Mouse (Mus musculus): ENCODE data around the gene Mavs. TPM values are rescaled to one million over a fixed set of nuclear protein-coding genes. Genes with fewer than 3 reads are reported as not detected.

The Mavs gene
- polyA plus RNA-seq, 1 experiment from 2014 or later, result 19.1 TPM

DNA sequence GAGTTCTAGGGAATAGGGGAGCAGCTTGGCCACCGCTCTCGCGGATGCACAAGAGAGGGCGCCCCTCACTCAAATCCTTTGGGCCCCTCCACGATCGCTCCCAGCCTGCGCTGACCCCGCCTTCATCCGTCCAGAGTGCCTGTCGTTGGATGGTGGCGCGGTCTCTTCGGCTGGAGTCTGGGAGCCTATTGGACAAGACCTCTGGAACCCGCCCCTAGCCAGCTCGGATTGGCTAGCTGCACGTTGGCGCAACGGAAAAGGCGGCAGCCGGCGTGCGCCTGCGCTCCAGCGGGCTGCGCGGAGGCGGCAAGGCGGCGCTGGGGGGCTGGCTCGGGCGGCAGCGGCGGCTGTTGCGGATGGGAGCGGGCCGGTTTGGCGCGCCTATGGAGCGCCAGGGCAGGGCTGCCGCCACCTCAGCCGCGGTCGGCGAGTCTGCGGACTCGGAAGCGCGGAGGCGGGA, 28.4 kb downstream of the Mavs start, which contains the start of gene Pank2:
TSS of gene Pank2 (plus strand) at position 283 of the 460 bp plus-strand sequence.
- Histone ChIP-seq H3K9me3 (ENCODE audit: control insufficient read depth, low read length) (no peaks in the 10 kb centered on the region), H3K27me3 (replicated peaks; ENCODE audit: control insufficient read depth, insufficient read depth, low read length) (no peaks in the 10 kb centered on the region), H3K9ac (ENCODE audit: low read length) (peak within 1 kb of the TSS; percentile 94), H3K4me2 (ENCODE audit: low read length) (peak within 1 kb of the TSS; percentile 98), H3K4me3 (ENCODE audit: low read depth, low read length) (peak within 1 kb of the TSS; percentile 83), H3K4me1 (replicated peaks; ENCODE audit: control insufficient read depth, insufficient read depth, low read length) (peaks cover 26% of the 10 kb centered on the region), H3K27ac (ENCODE audit: low read depth) (peak within 1 kb of the TSS; percentile 99), H3K36me3 (ENCODE audit: control insufficient read depth, insufficient read depth, low read length) (no peaks in the 10 kb centered on the region)
- DNase-seq (ENCODE audit: low spot score), result peak; percentile 94
- ATAC-seq (replicated peaks; ENCODE audit: low FRiP score, low TSS enrichment, low read depth), result peak; percentile 100
- under 1% methylated on average over 46 of the region's 49 CpGs for WGBS

DNA sequence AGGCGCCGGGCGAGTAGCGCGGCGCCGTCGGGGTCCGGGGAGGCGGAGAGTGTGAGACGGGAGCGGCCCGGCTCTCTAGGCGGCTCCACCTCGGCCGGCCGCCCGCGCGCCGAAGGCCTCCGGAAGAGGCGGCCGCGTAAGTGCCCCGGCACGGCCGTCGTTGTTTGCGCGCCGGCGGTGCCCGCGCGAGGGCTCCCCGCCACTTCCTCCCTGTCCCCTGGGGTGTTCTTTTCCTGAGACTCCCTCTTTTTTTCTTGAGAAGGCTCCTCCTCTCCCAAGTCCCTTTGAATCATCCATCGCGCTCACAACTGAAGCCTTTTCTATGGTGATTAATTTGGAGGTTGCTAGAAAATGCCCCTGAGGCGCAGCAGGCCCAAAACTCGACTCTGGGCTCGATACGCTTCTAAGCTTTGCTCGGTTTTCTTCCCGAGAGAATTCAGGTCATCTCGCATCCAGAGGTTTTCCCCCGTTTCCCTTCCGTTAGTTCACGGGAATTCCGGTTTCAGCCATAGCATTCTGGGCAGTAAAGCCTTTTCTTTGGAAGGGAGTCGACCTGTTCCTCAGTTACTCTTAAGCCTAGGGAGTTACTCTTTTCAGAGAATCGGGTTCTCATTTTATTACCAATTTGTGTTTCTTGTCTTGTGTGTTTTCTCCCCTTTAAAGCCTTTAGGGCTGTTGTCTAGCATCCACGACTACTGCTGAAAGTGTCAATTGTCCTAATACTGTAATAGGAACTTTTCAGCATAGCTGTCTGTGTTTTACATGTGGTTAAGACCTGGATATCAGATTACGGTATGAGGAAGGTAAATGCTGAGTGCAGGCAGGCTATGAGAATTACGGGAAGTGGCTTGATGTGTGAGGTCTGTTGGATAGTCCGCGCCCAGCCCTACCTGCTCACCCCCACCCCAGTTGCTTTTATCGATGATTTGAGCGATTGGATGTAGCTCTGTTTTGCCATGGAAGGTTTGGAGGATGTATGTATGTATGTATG, 29.1 kb downstream of the Mavs start:
- ATAC-seq (replicated peaks; ENCODE audit: low FRiP score, low TSS enrichment, low read depth) (peak; percentile 74), DNase-seq (ENCODE audit: low spot score) (peak; percentile 78)
- Histone ChIP-seq H3K9me3 (ENCODE audit: control insufficient read depth, low read length) (no peaks in the 10 kb centered on the region), H3K27ac (ENCODE audit: low read depth) (peak overlapping the region; percentile 99), H3K36me3 (ENCODE audit: control insufficient read depth, insufficient read depth, low read length) (no peaks in the 10 kb centered on the region), H3K9ac (ENCODE audit: low read length) (peak overlapping the region; percentile 94), H3K4me3 (ENCODE audit: low read depth, low read length) (peak overlapping the region; percentile 83), H3K4me1 (replicated peaks; ENCODE audit: control insufficient read depth, insufficient read depth, low read length) (peaks cover 26% of the 10 kb centered on the region), H3K27me3 (replicated peaks; ENCODE audit: control insufficient read depth, insufficient read depth, low read length) (no peaks in the 10 kb centered on the region), H3K4me2 (ENCODE audit: low read length) (peak overlapping the region; percentile 98)
- under 1% methylated on average over 52 of the region's 59 CpGs for WGBS

DNA sequence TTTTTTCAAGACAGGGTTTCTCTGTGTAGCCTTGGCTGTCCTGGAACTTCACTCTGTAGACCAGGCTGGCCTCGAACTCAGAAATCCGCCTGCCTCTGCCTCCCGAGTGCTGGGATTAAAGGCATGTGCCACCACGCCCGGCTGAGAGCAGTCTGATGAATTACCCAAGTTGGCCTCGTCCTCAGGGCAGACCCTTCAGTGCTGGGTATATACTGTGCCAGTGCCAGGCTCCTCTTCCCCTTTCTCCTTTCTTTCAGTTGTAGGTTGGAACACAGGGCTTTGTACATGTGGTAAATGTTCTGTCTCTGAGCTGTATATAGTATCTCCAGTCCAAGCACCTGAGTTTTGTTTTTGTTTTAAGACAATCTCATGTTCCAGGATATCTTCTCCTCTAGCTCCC, 30.2 kb downstream of the Mavs start:
- no peak for DNase-seq (ENCODE audit: low spot score)
- Histone ChIP-seq H3K9ac (ENCODE audit: low read length) (no peak overlapping the region), H3K4me2 (ENCODE audit: low read length) (peak overlapping the region; percentile 98), H3K9me3 (ENCODE audit: control insufficient read depth, low read length) (no peaks in the 10 kb centered on the region), H3K4me3 (ENCODE audit: low read depth, low read length) (peak overlapping the region; percentile 83; the same call in 1 of the 2 replicates), H3K4me1 (replicated peaks; ENCODE audit: control insufficient read depth, insufficient read depth, low read length) (peaks cover 26% of the 10 kb centered on the region), H3K27ac (ENCODE audit: low read depth) (no peak overlapping the region), H3K36me3 (ENCODE audit: control insufficient read depth, insufficient read depth, low read length) (no peaks in the 10 kb centered on the region), H3K27me3 (replicated peaks; ENCODE audit: control insufficient read depth, insufficient read depth, low read length) (no peaks in the 10 kb centered on the region)
- ATAC-seq (replicated peaks; ENCODE audit: low FRiP score, low TSS enrichment, low read depth), result no peak
- WGBS, result 69% methylated on average over 6 of the region's 6 CpGs

DNA sequence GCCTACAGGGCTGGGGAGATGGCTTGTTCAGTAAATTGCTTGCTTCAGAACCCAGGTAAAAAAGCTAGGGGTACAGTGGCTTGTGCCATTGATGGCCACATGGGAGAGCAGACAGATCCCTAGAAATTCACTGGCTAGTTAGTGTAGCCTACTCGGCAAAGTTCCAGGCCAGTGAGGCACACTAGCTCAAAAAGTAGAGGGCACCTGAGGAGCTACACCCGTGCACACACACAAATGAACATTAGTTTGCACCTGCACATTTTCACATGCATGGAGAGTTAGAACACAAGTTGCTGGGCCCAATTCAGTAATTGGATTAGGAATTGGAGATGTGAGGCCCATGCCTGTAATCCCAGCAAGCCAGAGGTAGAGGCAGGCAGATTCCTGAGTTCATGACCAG, 31.2 kb downstream of the Mavs start:
- no peak for DNase-seq (ENCODE audit: low spot score)
- no peak overlapping the region for H3K9ac ChIP-seq (ENCODE audit: low read length)
- no peak overlapping the region for H3K27ac ChIP-seq (ENCODE audit: low read depth)
- ATAC-seq (replicated peaks; ENCODE audit: low FRiP score, low TSS enrichment, low read depth), result no peak
- no peaks in the 10 kb centered on the region for H3K27me3 ChIP-seq (replicated peaks; ENCODE audit: control insufficient read depth, insufficient read depth, low read length)
- H3K4me2 ChIP-seq (ENCODE audit: low read length), result no peak overlapping the region
- H3K4me1 ChIP-seq (replicated peaks; ENCODE audit: control insufficient read depth, insufficient read depth, low read length), result peaks cover 26% of the 10 kb centered on the region
- H3K4me3 ChIP-seq (ENCODE audit: low read depth, low read length), result no peak overlapping the region
- 83% methylated on average over 2 of the region's 2 CpGs for WGBS
- no peaks in the 10 kb centered on the region for H3K9me3 ChIP-seq (ENCODE audit: control insufficient read depth, low read length)
- H3K36me3 ChIP-seq (ENCODE audit: control insufficient read depth, insufficient read depth, low read length), result no peaks in the 10 kb centered on the region

DNA sequence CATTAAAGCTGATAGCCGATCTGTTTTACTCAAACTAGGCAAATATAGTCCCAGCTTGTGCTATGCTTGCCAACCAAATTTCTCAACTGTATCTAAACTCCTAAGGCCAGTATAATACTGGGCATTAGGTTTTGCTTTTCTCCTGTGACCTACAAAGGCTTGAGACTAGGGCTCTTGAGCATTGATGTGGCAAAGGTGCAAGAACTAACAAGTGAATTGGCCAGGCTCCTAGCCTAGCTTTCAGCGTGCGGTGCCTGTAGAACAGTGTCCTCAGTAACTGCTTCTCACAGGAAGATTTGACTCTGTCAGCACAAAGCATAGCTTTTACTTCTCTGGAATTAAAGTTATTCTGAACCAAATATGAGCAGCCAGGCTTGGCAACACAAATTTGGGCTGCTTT, 41.6 kb downstream of the Mavs start:
- H3K36me3 ChIP-seq (ENCODE audit: control insufficient read depth, insufficient read depth, low read length), result peaks cover 67% of the 10 kb centered on the region
- no peaks in the 10 kb centered on the region for H3K9me3 ChIP-seq (ENCODE audit: control insufficient read depth, low read length)
- H3K4me1 ChIP-seq (replicated peaks; ENCODE audit: control insufficient read depth, insufficient read depth, low read length), result no peaks in the 10 kb centered on the region
- H3K9ac ChIP-seq (ENCODE audit: low read length), result no peak overlapping the region
- no peak overlapping the region for H3K4me2 ChIP-seq (ENCODE audit: low read length)
- no peak overlapping the region for H3K27ac ChIP-seq (ENCODE audit: low read depth)
- 98% methylated on average over 3 of the region's 3 CpGs for WGBS
- no peaks in the 10 kb centered on the region for H3K27me3 ChIP-seq (replicated peaks; ENCODE audit: control insufficient read depth, insufficient read depth, low read length)
- no peak overlapping the region for H3K4me3 ChIP-seq (ENCODE audit: low read depth, low read length)
- DNase-seq (ENCODE audit: low spot score) (no peak), ATAC-seq (replicated peaks; ENCODE audit: low FRiP score, low TSS enrichment, low read depth) (no peak)

DNA sequence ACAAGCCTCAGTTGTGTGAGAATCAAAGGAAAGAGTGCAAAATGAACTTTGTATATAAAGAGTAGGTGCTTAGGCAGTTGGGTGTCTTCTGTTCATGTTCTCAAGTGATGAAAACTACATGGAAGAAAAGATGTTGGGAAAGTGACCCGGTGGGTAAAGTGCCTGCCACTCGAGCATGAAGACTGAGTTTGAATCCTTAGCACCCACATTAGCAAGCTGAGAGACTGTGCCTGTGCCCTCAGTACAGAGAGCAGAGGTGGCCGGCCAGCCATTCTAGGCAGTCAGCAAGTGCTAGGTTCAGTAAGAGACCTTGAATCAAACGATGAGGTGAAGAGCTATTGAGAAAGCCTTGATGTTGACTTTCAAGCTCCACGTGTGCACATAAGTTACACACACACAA, 42.9 kb downstream of the Mavs start:
- 92% methylated on average over 5 of the region's 5 CpGs for WGBS
- no peak overlapping the region for H3K9ac ChIP-seq (ENCODE audit: low read length)
- no peaks in the 10 kb centered on the region for H3K27me3 ChIP-seq (replicated peaks; ENCODE audit: control insufficient read depth, insufficient read depth, low read length)
- H3K4me3 ChIP-seq (ENCODE audit: low read depth, low read length), result no peak overlapping the region
- H3K27ac ChIP-seq (ENCODE audit: low read depth), result no peak overlapping the region
- DNase-seq (ENCODE audit: low spot score) (no peak), ATAC-seq (replicated peaks; ENCODE audit: low FRiP score, low TSS enrichment, low read depth) (no peak)
- no peak overlapping the region for H3K4me2 ChIP-seq (ENCODE audit: low read length)
- peaks cover 73% of the 10 kb centered on the region for H3K36me3 ChIP-seq (ENCODE audit: control insufficient read depth, insufficient read depth, low read length)
- H3K4me1 ChIP-seq (replicated peaks; ENCODE audit: control insufficient read depth, insufficient read depth, low read length), result no peaks in the 10 kb centered on the region
- no peaks in the 10 kb centered on the region for H3K9me3 ChIP-seq (ENCODE audit: control insufficient read depth, low read length)

DNA sequence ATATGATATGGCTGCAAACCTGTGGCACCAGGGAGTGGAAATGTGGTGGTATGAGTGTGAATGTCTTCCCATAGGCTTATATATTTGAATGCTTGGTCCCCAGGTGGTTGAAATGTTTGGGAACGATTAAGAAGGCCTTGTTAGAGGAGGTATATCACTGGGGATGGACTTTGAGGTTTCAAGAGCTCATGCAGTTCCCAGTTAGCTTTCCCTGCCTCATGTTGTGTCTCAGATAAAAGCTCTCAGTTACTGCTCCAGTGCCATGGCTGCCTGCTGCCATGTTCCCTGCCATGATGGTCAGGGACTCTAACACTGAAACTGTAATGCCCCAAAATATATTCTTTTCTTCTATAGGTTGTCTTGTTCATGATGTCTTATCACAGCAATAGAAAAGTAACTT, 47.7 kb downstream of the Mavs start:
- H3K27me3 ChIP-seq (replicated peaks; ENCODE audit: control insufficient read depth, insufficient read depth, low read length), result no peaks in the 10 kb centered on the region
- H3K4me1 ChIP-seq (replicated peaks; ENCODE audit: control insufficient read depth, insufficient read depth, low read length), result no peaks in the 10 kb centered on the region
- H3K4me3 ChIP-seq (ENCODE audit: low read depth, low read length), result no peak overlapping the region
- no peak overlapping the region for H3K9ac ChIP-seq (ENCODE audit: low read length)
- DNase-seq (ENCODE audit: low spot score), result no peak
- H3K36me3 ChIP-seq (ENCODE audit: control insufficient read depth, insufficient read depth, low read length), result peaks cover 76% of the 10 kb centered on the region
- no peak overlapping the region for H3K27ac ChIP-seq (ENCODE audit: low read depth)
- WGBS, result 82% methylated on average over 1 of the region's 1 CpGs
- H3K4me2 ChIP-seq (ENCODE audit: low read length), result no peak overlapping the region
- H3K9me3 ChIP-seq (ENCODE audit: control insufficient read depth, low read length), result no peaks in the 10 kb centered on the region
- ATAC-seq (replicated peaks; ENCODE audit: low FRiP score, low TSS enrichment, low read depth), result no peak

DNA sequence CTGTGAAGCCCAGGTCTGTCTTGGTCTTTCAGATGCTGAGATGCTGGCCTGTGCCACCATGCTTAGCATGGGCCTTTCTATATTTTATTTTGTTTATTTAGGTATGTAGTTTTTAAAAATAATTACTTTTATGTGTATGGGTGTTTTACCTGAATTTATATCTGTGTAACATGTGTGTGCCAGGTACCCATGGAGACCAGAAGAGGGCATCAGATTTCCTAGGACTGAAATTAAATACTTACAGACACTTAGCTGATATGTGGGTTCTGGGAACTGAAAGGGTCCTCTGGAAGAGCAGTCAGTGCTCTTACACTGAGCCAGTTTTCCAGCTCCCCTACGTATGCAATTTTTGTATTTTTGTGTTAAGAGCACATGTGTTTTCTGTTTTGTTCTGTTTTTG, 52.4 kb downstream of the Mavs start:
- H3K4me1 ChIP-seq (replicated peaks; ENCODE audit: control insufficient read depth, insufficient read depth, low read length), result no peaks in the 10 kb centered on the region
- no peak overlapping the region for H3K4me3 ChIP-seq (ENCODE audit: low read depth, low read length)
- H3K4me2 ChIP-seq (ENCODE audit: low read length), result no peak overlapping the region
- no peaks in the 10 kb centered on the region for H3K27me3 ChIP-seq (replicated peaks; ENCODE audit: control insufficient read depth, insufficient read depth, low read length)
- H3K27ac ChIP-seq (ENCODE audit: low read depth), result no peak overlapping the region
- no peak overlapping the region for H3K9ac ChIP-seq (ENCODE audit: low read length)
- ATAC-seq (replicated peaks; ENCODE audit: low FRiP score, low TSS enrichment, low read depth) (no peak), DNase-seq (ENCODE audit: low spot score) (no peak)
- H3K36me3 ChIP-seq (ENCODE audit: control insufficient read depth, insufficient read depth, low read length), result peaks cover 74% of the 10 kb centered on the region
- H3K9me3 ChIP-seq (ENCODE audit: control insufficient read depth, low read length), result no peaks in the 10 kb centered on the region
- WGBS, result 88% methylated on average over 1 of the region's 1 CpGs

Measured in intestine, embryonic 14.5 days (tissue).